Mouse (Mus musculus): ENCODE measurements around the gene Olfr429.
"Not testable (repeated sequence)": the region's sequence is repeated elsewhere in the genome, so short reads cannot be mapped to it uniquely, and the experiment has no call there.

DNA sequence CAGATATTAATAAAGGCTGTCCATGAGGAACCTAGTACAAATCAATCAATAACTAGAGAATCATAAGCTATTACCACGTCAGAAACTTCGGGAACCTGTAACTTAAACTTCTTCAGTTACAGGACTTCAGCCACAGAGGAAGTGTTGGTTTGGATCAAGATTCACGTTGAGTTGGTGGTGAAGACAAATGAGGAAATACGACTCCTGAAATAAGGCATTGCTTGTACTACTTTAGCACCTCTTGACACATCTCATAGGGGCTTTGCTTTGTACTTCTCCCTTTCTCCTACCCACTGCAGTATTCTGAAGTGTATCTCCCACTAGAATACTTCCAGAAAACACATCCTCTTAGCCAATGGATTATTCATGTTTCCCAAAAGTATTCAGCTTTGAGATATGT lies 34.8 kb upstream of the Olfr429 start:
- TF ChIP-seq CTCF (IDR thresholded peaks at IDR 0.05; ENCODE audit: control insufficient read depth, insufficient read depth, insufficient replicate concordance, low read depth, low read length); POLR2A (IDR thresholded peaks at IDR 0.05; ENCODE audit: control insufficient read depth, low read depth, low read length): not testable (repeated sequence)

Data from testis, adult 2 months (tissue).